Mouse (Mus musculus) heart, embryonic 16.5 days (tissue): ENCODE results near the gene P4ha2. TPM values are rescaled to one million over a fixed set of nuclear protein-coding genes. Genes with fewer than 3 reads are reported as not detected.
A peak's percentile ranks its signal among the peaks of the same experiment; 100 is the strongest.

Experiments
- ATAC-seq: fragments of 200-750 bp; cut with Nextera tagmentation; replicated peaks from 2 replicates; pipeline ENCODE4 v1.8.0; 2017; ENCODE audit warnings: moderate number of reproducible peaks; ENCODE audit not compliant: insufficient read depth, low FRiP score; ENCODE audit errors: extremely low read depth
- H3K27ac ChIP-seq: fragments of 300-500 bp; sonication (generic); 2 replicates; pipeline ENCODE4 v1.5.1; 2014; ENCODE audit warnings: mild to moderate bottlenecking, low read length, control low read depth, moderate library complexity
- H3K27me3 ChIP-seq: fragments of 300-500 bp; sonication (generic); 2 replicates; pipeline ENCODE4 v1.6.1; 2014; ENCODE audit warnings: low read length, mixed read lengths; ENCODE audit not compliant: control insufficient read depth, insufficient read depth
- H3K36me3 ChIP-seq: fragments of 300-500 bp; sonication (generic); 2 replicates; pipeline ENCODE4 v1.6.1; 2014; ENCODE audit not compliant: control insufficient read depth, insufficient read depth
- H3K4me1 ChIP-seq: fragments of 300-500 bp; sonication (generic); 2 replicates; pipeline ENCODE4 v1.6.1; 2014; ENCODE audit warnings: low read length, mixed read lengths; ENCODE audit not compliant: control insufficient read depth, insufficient read depth
- H3K4me2 ChIP-seq: fragments of 300-500 bp; sonication (generic); 2 replicates; pipeline ENCODE4 v1.6.1; 2014; ENCODE audit warnings: low read depth, mild to moderate bottlenecking, control low read depth, low read length
- H3K4me3 ChIP-seq: fragments of 300-500 bp; sonication (generic); 2 replicates; pipeline ENCODE4 v1.5.1; 2014; ENCODE audit warnings: mild to moderate bottlenecking, control low read depth, low read length
- H3K9ac ChIP-seq: fragments of 300-500 bp; sonication (generic); 2 replicates; pipeline ENCODE4 v1.6.1; 2014; ENCODE audit warnings: low read length, control low read depth
- H3K9me3 ChIP-seq: fragments of 300-500 bp; sonication (generic); replicated peaks from 2 replicates; pipeline ENCODE4 v1.6.1; 2016; ENCODE audit warnings: low read length; ENCODE audit not compliant: control insufficient read depth
- WGBS: fragments of 180-500 bp; shearing (Covaris S2); extraction: QIAGEN DNeasy Blood & Tissue Kit; methylation state at CpG from one replicate; pipeline ENCODE4 v1.1.7; 2014; 5-methylcytosine and 5-hydroxymethylcytosine counted together
- polyA plus RNA-seq: library from polyadenylated mRNA; unstranded; fragments of >200 nt; fragmentation: Nextera tagmentation; extraction: Ambion mirVana; gene quantifications from 2 replicates; pipeline ENCODE4 v1.2.1, GENCODE M21; 2015

The P4ha2 gene
- polyA plus RNA-seq, 1 experiment from 2014 or later: 53.3 TPM

GRCm38 (mm10) chr11:54092188-54092587 lies 7.7 kb upstream of the P4ha2 start:
- Histone ChIP-seq H3K4me2 (no peak overlapping the region), H3K27me3 (no peaks in the 10 kb centered on the region), H3K27ac (no peak overlapping the region), H3K36me3 (no peaks in the 10 kb centered on the region), H3K9ac (0 out of 2 replicates have a peak overlapping the region, but pooled peaks have one; percentile 25), H3K4me1 (0 out of 2 replicates have a peak, but pooled peaks cover 4% of the 10 kb centered on the region), H3K9me3 (no peaks in the 10 kb centered on the region), H3K4me3 (no peak overlapping the region)
- no peak for ATAC-seq
- WGBS: 40% methylated on average over 7 of the region's 7 CpGs

GRCm38 (mm10) chr11:54093000-54093399 lies 6.9 kb upstream of the P4ha2 start:
- ATAC-seq: no peak

GRCm38 (mm10) chr11:54100692-54101591 lies 1.0 kb downstream of the P4ha2 start:
- H3K27ac ChIP-seq: peak overlapping the region; percentile 35; the same call in 1 of the 2 replicates
- H3K4me3 ChIP-seq: peak overlapping the region; percentile 85
- H3K27me3 ChIP-seq: no peaks in the 10 kb centered on the region
- WGBS: under 1% methylated on average over 74 of the region's 83 CpGs
- peak; percentile 91 for ATAC-seq
- peaks cover 31% of the 10 kb centered on the region for H3K4me1 ChIP-seq
- no peaks in the 10 kb centered on the region for H3K9me3 ChIP-seq
- H3K9ac ChIP-seq: peak overlapping the region; percentile 87
- peak overlapping the region; percentile 99 for H3K4me2 ChIP-seq
- 0 out of 2 replicates have a peak, but pooled peaks cover 4% of the 10 kb centered on the region for H3K36me3 ChIP-seq

More at GRCm38 (mm10) chr11:54093000-54093399, 6.9 kb upstream of the P4ha2 start:
- H3K36me3 ChIP-seq: no peaks in the 10 kb centered on the region
- H3K4me2 ChIP-seq: no peak overlapping the region
- H3K4me1 ChIP-seq: 0 out of 2 replicates have a peak, but pooled peaks cover 4% of the 10 kb centered on the region
- H3K27me3 ChIP-seq: no peaks in the 10 kb centered on the region
- WGBS: 10% methylated on average over 3 of the region's 3 CpGs
- H3K9ac ChIP-seq: no peak overlapping the region
- H3K4me3 ChIP-seq: no peak overlapping the region
- H3K9me3 ChIP-seq: no peaks in the 10 kb centered on the region
- no peak overlapping the region for H3K27ac ChIP-seq

- H3K27ac ChIP-seq: no peak overlapping the region
- no peaks in the 10 kb centered on the region for H3K9me3 ChIP-seq
- H3K9ac ChIP-seq: peak overlapping the region; percentile 87
- peak overlapping the region; percentile 85 for H3K4me3 ChIP-seq
- H3K4me1 ChIP-seq: peaks cover 38% of the 10 kb centered on the region
- peak overlapping the region; percentile 99 for H3K4me2 ChIP-seq
- H3K27me3 ChIP-seq: no peaks in the 10 kb centered on the region
- H3K36me3 ChIP-seq: 0 out of 2 replicates have a peak, but pooled peaks cover 4% of the 10 kb centered on the region
- ATAC-seq: no peak
- 79% methylated on average over 9 of the region's 9 CpGs for WGBS
Observed at GRCm38 (mm10) chr11:54101701-54102100, 1.8 kb downstream of the P4ha2 start.

GRCm38 (mm10) chr11:54102706-54103449 lies 3.0 kb downstream of the P4ha2 start:
- Histone ChIP-seq H3K4me2 (peak overlapping the region; percentile 99), H3K4me3 (peak overlapping the region; percentile 15)

GRCm38 (mm10) chr11:54105011-54105410 lies 5.1 kb downstream of the P4ha2 start:
- H3K4me3 ChIP-seq: no peak overlapping the region
- H3K4me2 ChIP-seq: no peak overlapping the region
- ATAC-seq: no peak
- no peaks in the 10 kb centered on the region for H3K27me3 ChIP-seq
- no peak overlapping the region for H3K9ac ChIP-seq
- H3K4me1 ChIP-seq: peaks cover 60% of the 10 kb centered on the region
- H3K27ac ChIP-seq: no peak overlapping the region
- 76% methylated on average over 6 of the region's 6 CpGs for WGBS
- H3K36me3 ChIP-seq: 0 out of 2 replicates have a peak, but pooled peaks cover 4% of the 10 kb centered on the region
- no peaks in the 10 kb centered on the region for H3K9me3 ChIP-seq

More at GRCm38 (mm10) chr11:54102706-54103449, 3.0 kb downstream of the P4ha2 start:
- ATAC-seq: no peak
- Histone ChIP-seq H3K27ac (peak overlapping the region; percentile 26; the same call in 1 of the 2 replicates), H3K27me3 (no peaks in the 10 kb centered on the region), H3K4me1 (peaks cover 39% of the 10 kb centered on the region), H3K9me3 (no peaks in the 10 kb centered on the region), H3K36me3 (0 out of 2 replicates have a peak, but pooled peaks cover 4% of the 10 kb centered on the region), H3K9ac (peak overlapping the region; percentile 40)
- WGBS: 40% methylated on average over 10 of the region's 10 CpGs

- Histone ChIP-seq H3K36me3 (peaks cover 8% of the 10 kb centered on the region; the same call in 1 of the 2 replicates), H3K27ac (no peak overlapping the region), H3K4me2 (no peak overlapping the region), H3K4me3 (no peak overlapping the region), H3K9ac (no peak overlapping the region), H3K9me3 (no peaks in the 10 kb centered on the region), H3K4me1 (peaks cover 58% of the 10 kb centered on the region), H3K27me3 (no peaks in the 10 kb centered on the region)
- no peak for ATAC-seq
- WGBS: 83% methylated on average over 3 of the region's 3 CpGs
Observed at GRCm38 (mm10) chr11:54106676-54107075, 6.8 kb downstream of the P4ha2 start.

- H3K27ac ChIP-seq: no peak overlapping the region
- no peaks in the 10 kb centered on the region for H3K9me3 ChIP-seq
- H3K4me1 ChIP-seq: peaks cover 61% of the 10 kb centered on the region
- no peak overlapping the region for H3K4me2 ChIP-seq
- H3K4me3 ChIP-seq: no peak overlapping the region
- WGBS: 90% methylated on average over 7 of the region's 7 CpGs
- H3K9ac ChIP-seq: no peak overlapping the region
- peaks cover 8% of the 10 kb centered on the region; the same call in 1 of the 2 replicates for H3K36me3 ChIP-seq
- no peaks in the 10 kb centered on the region for H3K27me3 ChIP-seq
- ATAC-seq: no peak
Observed at GRCm38 (mm10) chr11:54107239-54107638, 7.3 kb downstream of the P4ha2 start.
